Mouse (Mus musculus) midbrain, embryonic 11.5 days (tissue): ENCODE results near the gene Gas7. TPM values are rescaled to one million over a fixed set of nuclear protein-coding genes. Genes with fewer than 3 reads are reported as not detected.
A peak's percentile ranks its signal among the peaks of the same experiment; 100 is the strongest.

Source experiments
- ATAC-seq: fragments of 200-750 bp; cut with Nextera tagmentation; 2 replicates; pipeline ENCODE4 v1.8.0; 2017; ENCODE audit warnings: moderate TSS enrichment, moderate library complexity; ENCODE audit not compliant: low FRiP score
- DNase-seq: peaks from one replicate; pipeline ENCODE4 v3.0.0; 2015; ENCODE audit warnings: low spot score; ENCODE audit errors: missing footprints
- H3K27ac ChIP-seq: fragments of 300-500 bp; sonication (generic); 2 replicates; pipeline ENCODE4 v1.5.1; 2014; ENCODE audit warnings: low read depth, low read length
- H3K27me3 ChIP-seq: fragments of 300-500 bp; sonication (generic); 2 replicates; pipeline ENCODE4 v1.6.1; 2014; ENCODE audit warnings: mild to moderate bottlenecking, low read length, moderate library complexity, mixed read lengths; ENCODE audit not compliant: control insufficient read depth, insufficient read depth
- H3K36me3 ChIP-seq: fragments of 300-500 bp; sonication (generic); 2 replicates; pipeline ENCODE4 v1.6.1; 2014; ENCODE audit warnings: mild to moderate bottlenecking, low read length, moderate library complexity, mixed read lengths; ENCODE audit not compliant: control insufficient read depth, insufficient read depth
- H3K4me1 ChIP-seq: fragments of 300-500 bp; sonication (generic); 2 replicates; pipeline ENCODE4 v1.6.1; 2014; ENCODE audit warnings: low read length; ENCODE audit not compliant: control insufficient read depth, insufficient read depth
- H3K4me2 ChIP-seq: fragments of 300-500 bp; sonication (generic); 2 replicates; pipeline ENCODE4 v1.6.1; 2014; ENCODE audit warnings: mild to moderate bottlenecking, moderate library complexity
- H3K4me3 ChIP-seq: fragments of 300-500 bp; sonication (generic); 2 replicates; pipeline ENCODE4 v1.5.1; 2014; ENCODE audit warnings: low read depth, low read length
- H3K9ac ChIP-seq: fragments of 300-500 bp; sonication (generic); 2 replicates; pipeline ENCODE4 v1.6.1; 2014; ENCODE audit warnings: low read length
- H3K9me3 ChIP-seq: fragments of 300-500 bp; sonication (generic); 2 replicates; pipeline ENCODE4 v1.6.1; 2016; ENCODE audit warnings: low read length; ENCODE audit not compliant: control insufficient read depth
- WGBS: fragments of 180-500 bp; shearing (Covaris S2); extraction: QIAGEN DNeasy Blood & Tissue Kit; methylation state at CpG from one replicate; pipeline ENCODE4 v1.1.7; 2014; 5-methylcytosine and 5-hydroxymethylcytosine counted together
- polyA plus RNA-seq: library from polyadenylated mRNA; unstranded; fragments of >200 nt; fragmentation: Nextera tagmentation; extraction: Ambion mirVana; gene quantifications from 2 replicates; pipeline ENCODE4 v1.2.1, GENCODE M21; 2014

Gene Gas7
- polyA plus RNA-seq, 1 experiment from 2014 or later, result 2.8 TPM

GRCm38 (mm10) chr11:67647745-67648144 lies 192.5 kb downstream of the Gas7 start:
- 0 out of 2 replicates have a peak, but pooled peaks have one; percentile 38 for ATAC-seq
- Histone ChIP-seq H3K27ac (no peak overlapping the region), H3K4me3 (no peak overlapping the region), H3K4me1 (peaks cover 3% of the 10 kb centered on the region), H3K27me3 (no peaks in the 10 kb centered on the region), H3K4me2 (no peak overlapping the region), H3K36me3 (no peaks in the 10 kb centered on the region), H3K9me3 (no peaks in the 10 kb centered on the region), H3K9ac (no peak overlapping the region)
- DNase-seq, result peak; percentile 97
- WGBS, result 33% methylated on average over 5 of the region's 5 CpGs

GRCm38 (mm10) chr11:67648651-67649407 lies 193.6 kb downstream of the Gas7 start:
- Histone ChIP-seq H3K9ac (no peak overlapping the region), H3K27me3 (no peaks in the 10 kb centered on the region), H3K36me3 (no peaks in the 10 kb centered on the region), H3K4me1 (peaks cover 6% of the 10 kb centered on the region), H3K4me3 (no peak overlapping the region), H3K9me3 (no peaks in the 10 kb centered on the region), H3K27ac (no peak overlapping the region), H3K4me2 (no peak overlapping the region)
- no peak for DNase-seq
- 82% methylated on average over 11 of the region's 11 CpGs for WGBS
- ATAC-seq, result no peak

GRCm38 (mm10) chr11:67649971-67650707 lies 194.9 kb downstream of the Gas7 start:
- Histone ChIP-seq H3K36me3 (no peaks in the 10 kb centered on the region), H3K4me2 (no peak overlapping the region), H3K27ac (no peak overlapping the region), H3K27me3 (no peaks in the 10 kb centered on the region), H3K9ac (no peak overlapping the region), H3K4me3 (no peak overlapping the region), H3K4me1 (peaks cover 6% of the 10 kb centered on the region), H3K9me3 (no peaks in the 10 kb centered on the region)
- 51% methylated on average over 10 of the region's 10 CpGs for WGBS
- ATAC-seq (no peak), DNase-seq (peak; percentile 2)

- no peak overlapping the region for H3K4me2 ChIP-seq
- ATAC-seq, result no peak
- WGBS, result 85% methylated on average over 6 of the region's 6 CpGs
- DNase-seq, result peak; percentile 74
- peaks cover 6% of the 10 kb centered on the region for H3K4me1 ChIP-seq
- H3K27me3 ChIP-seq, result no peaks in the 10 kb centered on the region
- H3K4me3 ChIP-seq, result no peak overlapping the region
- H3K27ac ChIP-seq, result no peak overlapping the region
- no peaks in the 10 kb centered on the region for H3K36me3 ChIP-seq
- H3K9ac ChIP-seq, result no peak overlapping the region
- H3K9me3 ChIP-seq, result no peaks in the 10 kb centered on the region
Observed at GRCm38 (mm10) chr11:67651731-67652130, 196.5 kb downstream of the Gas7 start.

- peak; percentile 53; the same call in 1 of the 2 replicates for ATAC-seq
- Histone ChIP-seq H3K36me3 (no peaks in the 10 kb centered on the region), H3K9ac (no peak overlapping the region), H3K27ac (no peak overlapping the region), H3K4me3 (no peak overlapping the region), H3K27me3 (no peaks in the 10 kb centered on the region), H3K4me1 (peaks cover 6% of the 10 kb centered on the region), H3K9me3 (no peaks in the 10 kb centered on the region), H3K4me2 (peak overlapping the region; percentile 4; the same call in 1 of the 2 replicates)
- DNase-seq, result peak; percentile 92
- 16% methylated on average over 14 of the region's 14 CpGs for WGBS
Observed at GRCm38 (mm10) chr11:67652194-67652892, 197.1 kb downstream of the Gas7 start.

GRCm38 (mm10) chr11:67652893-67653255 lies 197.6 kb downstream of the Gas7 start:
- H3K27ac ChIP-seq, result no peak overlapping the region
- DNase-seq, result no peak

GRCm38 (mm10) chr11:67653521-67654090 lies 198.4 kb downstream of the Gas7 start:
- Histone ChIP-seq H3K9me3 (no peaks in the 10 kb centered on the region), H3K4me2 (no peak overlapping the region), H3K27me3 (no peaks in the 10 kb centered on the region), H3K4me3 (no peak overlapping the region), H3K4me1 (peaks cover 6% of the 10 kb centered on the region), H3K36me3 (no peaks in the 10 kb centered on the region), H3K27ac (no peak overlapping the region), H3K9ac (no peak overlapping the region)
- no peak for ATAC-seq
- WGBS, result 87% methylated on average over 9 of the region's 9 CpGs
- DNase-seq, result peak; percentile 74

More at GRCm38 (mm10) chr11:67652893-67653255, 197.6 kb downstream of the Gas7 start:
- Histone ChIP-seq H3K4me2 (peak overlapping the region; percentile 4; the same call in 1 of the 2 replicates), H3K9me3 (no peaks in the 10 kb centered on the region), H3K4me3 (no peak overlapping the region), H3K4me1 (peaks cover 6% of the 10 kb centered on the region), H3K27me3 (no peaks in the 10 kb centered on the region), H3K9ac (no peak overlapping the region), H3K36me3 (no peaks in the 10 kb centered on the region)
- ATAC-seq, result 0 out of 2 replicates have a peak, but pooled peaks have one; percentile 49
- 28% methylated on average over 6 of the region's 6 CpGs for WGBS

- DNase-seq (no peak), ATAC-seq (no peak)
- Histone ChIP-seq H3K27me3 (no peaks in the 10 kb centered on the region), H3K4me1 (peaks cover 6% of the 10 kb centered on the region), H3K4me2 (no peak overlapping the region), H3K9ac (no peak overlapping the region), H3K27ac (no peak overlapping the region), H3K4me3 (no peak overlapping the region), H3K9me3 (no peaks in the 10 kb centered on the region), H3K36me3 (no peaks in the 10 kb centered on the region)
- WGBS, result 82% methylated on average over 4 of the region's 4 CpGs
Observed at GRCm38 (mm10) chr11:67654514-67654913, 199.3 kb downstream of the Gas7 start.
